Mouse (Mus musculus) bone marrow, adult 2 months (tissue): Measurements from ENCODE around the gene Sstr2. TPM values are rescaled to one million over a fixed set of nuclear protein-coding genes. Genes with fewer than 3 reads are reported as not detected.

ENCODE experiments used
- H3K27ac ChIP-seq: fragments of 200-500 bp; 2 replicates; pipeline ENCODE4 v1.5.1; 2012; ENCODE audit warnings: low read depth, mild to moderate bottlenecking, control low read depth, inconsistent platforms, low read length; ENCODE audit not compliant: control insufficient read depth, poor library complexity, insufficient read depth
- H3K4me1 ChIP-seq: fragments of 200-500 bp; 2 replicates; pipeline ENCODE4 v1.6.1; 2011; ENCODE audit warnings: low read length; ENCODE audit not compliant: control insufficient read depth, insufficient read depth
- H3K4me3 ChIP-seq: fragments of 200-500 bp; replicated peaks from 2 replicates; pipeline ENCODE3; 2011; ENCODE audit warnings: mild to moderate bottlenecking, low read depth, low read length, control low read depth; ENCODE audit not compliant: control insufficient read depth
- CTCF ChIP-seq: fragments of 200-500 bp; IDR thresholded peaks from 2 replicates; pipeline ENCODE4 v1.5.1; 2011; ENCODE audit warnings: low read length, control low read depth; ENCODE audit not compliant: control insufficient read depth, insufficient read depth
- POLR2A ChIP-seq: fragments of 200-500 bp; IDR thresholded peaks from 2 replicates; pipeline ENCODE4 v1.6.1; 2011; ENCODE audit warnings: low read depth, mild to moderate bottlenecking, control low read depth, low read length, borderline replicate concordance; ENCODE audit not compliant: control insufficient read depth
- WGBS: fragments of 180-500 bp; shearing (Covaris S2); methylation state at CpG from one replicate; pipeline ENCODE4 v1.1.7; 2018; 5-methylcytosine and 5-hydroxymethylcytosine counted together
- polyA plus RNA-seq: library from polyadenylated mRNA; stranded (reverse); fragments of >200 nt; gene quantifications from 2 replicates; pipeline ENCODE4 v1.2.4, GENCODE M21; 2011; ENCODE audit warnings: low replicate concordance; ENCODE audit not compliant: missing spikeins, insufficient read depth, insufficient read length

Gene Sstr2
- polyA plus RNA-seq, 1 experiment: not detected

- Histone ChIP-seq H3K4me1 (no peaks in the 10 kb centered on the region), H3K27ac (no peak overlapping the region), H3K4me3 (no peak overlapping the region)
- WGBS: 43% methylated on average over 7 of the region's 7 CpGs
- TF ChIP-seq CTCF: no peak
- TF ChIP-seq POLR2A: no peak
Measured at GRCm38 (mm10) chr11:113630642-113631041, 11.5 kb downstream of the Sstr2 start.

GRCm38 (mm10) chr11:113631302-113631701 is 12.2 kb downstream of the Sstr2 start:
- TF ChIP-seq POLR2A (no peak), CTCF (no peak)
- H3K4me3 ChIP-seq: no peak overlapping the region
- 72% methylated on average over 8 of the region's 8 CpGs for WGBS
- H3K4me1 ChIP-seq: no peaks in the 10 kb centered on the region
- no peak overlapping the region for H3K27ac ChIP-seq

GRCm38 (mm10) chr11:113631862-113632261 is 12.7 kb downstream of the Sstr2 start:
- WGBS: 88% methylated on average over 8 of the region's 8 CpGs
- Histone ChIP-seq H3K27ac (no peak overlapping the region), H3K4me1 (no peaks in the 10 kb centered on the region), H3K4me3 (no peak overlapping the region)
- no peak for TF ChIP-seq CTCF
- no peak for TF ChIP-seq POLR2A

- TF ChIP-seq CTCF (no peak), POLR2A (no peak)
- Histone ChIP-seq H3K4me3 (no peak overlapping the region), H3K4me1 (no peaks in the 10 kb centered on the region), H3K27ac (no peak overlapping the region)
- WGBS: 82% methylated on average over 7 of the region's 7 CpGs
Measured at GRCm38 (mm10) chr11:113632303-113632702, 13.2 kb downstream of the Sstr2 start.

DNA sequence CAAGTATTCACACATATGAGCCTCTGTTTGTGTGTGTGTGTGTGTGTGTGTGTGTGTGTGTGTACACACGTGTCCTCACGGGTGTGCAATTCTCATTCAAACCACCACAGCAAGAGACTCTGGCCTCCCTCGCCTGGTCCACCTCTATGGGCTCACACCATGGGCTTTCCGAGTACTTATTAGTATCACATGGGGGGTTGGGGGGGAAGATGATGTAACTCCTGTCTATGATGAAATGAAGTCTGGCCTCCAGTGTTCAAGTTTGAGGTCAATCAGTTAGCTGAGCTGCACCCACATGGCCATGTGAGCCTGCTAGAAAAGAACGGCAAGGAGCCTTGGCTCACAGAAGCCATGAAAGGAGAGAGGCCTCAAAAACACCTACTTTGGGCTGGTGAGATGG is 14.3 kb downstream of the Sstr2 start:
- H3K4me3 ChIP-seq: no peak overlapping the region
- no peak overlapping the region for H3K27ac ChIP-seq
- TF ChIP-seq CTCF (no peak), POLR2A (no peak)
- 59% methylated on average over 5 of the region's 5 CpGs for WGBS
- H3K4me1 ChIP-seq: no peaks in the 10 kb centered on the region

GRCm38 (mm10) chr11:113634699-113635121 is 15.6 kb downstream of the Sstr2 start:
- 81% methylated on average over 10 of the region's 10 CpGs for WGBS
- Histone ChIP-seq H3K4me3 (no peak overlapping the region), H3K27ac (no peak overlapping the region), H3K4me1 (no peaks in the 10 kb centered on the region)
- TF ChIP-seq CTCF (no peak), POLR2A (no peak)

DNA sequence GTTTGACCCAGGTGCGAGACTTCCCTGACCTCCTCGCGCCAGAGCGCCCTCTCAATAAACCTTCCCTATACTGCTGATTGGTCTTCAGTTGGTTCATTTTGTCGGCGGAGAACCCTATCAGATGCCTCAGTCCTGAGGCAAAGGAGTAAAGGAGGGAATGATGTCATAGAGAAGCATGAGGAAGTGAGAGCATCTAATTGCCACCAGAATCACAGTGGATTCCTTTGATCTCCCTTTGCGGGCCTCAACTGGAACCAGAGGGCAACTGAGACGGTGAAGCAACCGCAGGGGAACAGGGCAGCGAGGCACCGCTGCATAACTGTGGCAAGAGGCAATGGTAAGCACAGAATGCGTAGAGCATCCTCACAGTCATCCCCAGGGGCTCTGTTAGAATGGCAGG is 19.5 kb downstream of the Sstr2 start:
- TF ChIP-seq POLR2A (no peak), CTCF (no peak)
- WGBS: 76% methylated on average over 12 of the region's 12 CpGs
- Histone ChIP-seq H3K4me3 (no peak overlapping the region), H3K4me1 (no peaks in the 10 kb centered on the region), H3K27ac (no peak overlapping the region)

DNA sequence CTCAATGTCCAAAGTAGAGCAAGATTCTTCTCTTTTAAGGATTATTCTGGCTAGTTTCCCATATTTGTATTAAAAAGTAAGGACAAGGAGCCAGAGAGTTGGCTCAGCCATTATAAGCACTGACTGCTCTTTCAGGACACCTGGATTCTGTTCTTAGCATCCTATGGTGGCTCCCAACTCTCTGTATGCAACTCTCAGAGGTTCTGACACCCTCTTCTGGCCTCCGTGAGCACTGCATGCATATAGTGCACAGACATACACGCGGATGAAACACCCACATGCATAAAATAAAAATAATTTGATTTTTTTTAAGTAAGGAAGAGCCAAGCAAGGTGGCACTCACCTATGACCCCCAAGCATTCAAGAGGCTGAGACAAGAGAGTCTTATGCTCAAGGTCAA is 26.0 kb downstream of the Sstr2 start:
- TF ChIP-seq POLR2A: no peak
- TF ChIP-seq CTCF: no peak
- Histone ChIP-seq H3K27ac (no peak overlapping the region), H3K4me1 (peaks cover 2% of the 10 kb centered on the region; the same call in 1 of the 2 replicates), H3K4me3 (no peak overlapping the region)
- 85% methylated on average over 3 of the region's 3 CpGs for WGBS

DNA sequence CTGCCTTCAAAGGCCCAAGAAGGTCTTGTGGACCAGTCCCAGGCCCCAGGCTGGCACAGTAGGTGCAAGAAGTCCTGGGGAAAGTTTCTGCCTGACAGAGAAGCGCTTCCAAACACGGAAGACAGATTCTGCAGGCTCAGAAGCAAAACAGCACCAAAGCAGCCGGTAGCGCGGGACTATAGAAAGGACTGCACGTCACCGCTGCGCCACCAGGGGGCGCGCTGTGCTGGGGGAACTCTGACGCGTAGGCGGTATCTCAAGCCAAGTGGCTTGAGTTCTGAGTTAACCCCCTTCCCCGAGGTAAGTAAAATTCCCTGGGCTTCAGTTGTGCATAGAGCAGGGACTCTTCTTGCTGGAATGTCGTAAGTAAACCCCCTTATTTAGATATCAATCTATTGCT is 29.0 kb downstream of the Sstr2 start:
- peak; percentile 98 for TF ChIP-seq CTCF
- TF ChIP-seq POLR2A: 0 out of 2 replicates have a peak, but pooled peaks have one; percentile 13
- Histone ChIP-seq H3K4me1 (peaks cover 3% of the 10 kb centered on the region; the same call in 1 of the 2 replicates), H3K27ac (no peak overlapping the region), H3K4me3 (no peak overlapping the region)
- WGBS: 3% methylated on average over 15 of the region's 15 CpGs
